Mouse (Mus musculus) testis, adult 2 months (tissue): Measurements from ENCODE around the gene Tnik. TPM values are rescaled to one million over a fixed set of nuclear protein-coding genes. Genes with fewer than 3 reads are reported as not detected.

Experiments used
- H3K27ac ChIP-seq: fragments of 200-500 bp; 2 replicates; pipeline ENCODE4 v1.5.1; 2012; ENCODE audit warnings: low read depth, low read length; ENCODE audit not compliant: control insufficient read depth, insufficient read depth
- H3K27me3 ChIP-seq: fragments of 200-500 bp; 2 replicates; pipeline ENCODE4 v1.6.1; 2012; ENCODE audit warnings: mild to moderate bottlenecking, low read length, moderate library complexity; ENCODE audit not compliant: control insufficient read depth, insufficient read depth
- H3K36me3 ChIP-seq: fragments of 200-500 bp; 2 replicates; pipeline ENCODE4 v1.6.1; 2012; ENCODE audit warnings: mild to moderate bottlenecking, low read length; ENCODE audit not compliant: control insufficient read depth, insufficient read depth
- H3K4me1 ChIP-seq: fragments of 200-500 bp; 2 replicates; pipeline ENCODE4 v1.6.1; 2012; ENCODE audit warnings: low read length; ENCODE audit not compliant: control insufficient read depth, insufficient read depth
- H3K4me3 ChIP-seq: fragments of 200-500 bp; 2 replicates; pipeline ENCODE4 v1.5.1; 2012; ENCODE audit warnings: low read depth, mild to moderate bottlenecking, low read length, moderate library complexity, mixed read lengths; ENCODE audit not compliant: control insufficient read depth
- CTCF ChIP-seq: fragments of 200-500 bp; IDR thresholded peaks from 2 replicates; pipeline ENCODE4 v1.5.1; 2012; ENCODE audit warnings: low read depth, mild to moderate bottlenecking, inconsistent platforms, low read length, moderate library complexity; ENCODE audit not compliant: control insufficient read depth, insufficient read depth, insufficient replicate concordance
- POLR2A ChIP-seq: fragments of 200-500 bp; IDR thresholded peaks from 2 replicates; pipeline ENCODE4 v1.6.1; 2012; ENCODE audit warnings: low read depth, mild to moderate bottlenecking, inconsistent platforms, low read length, moderate library complexity; ENCODE audit not compliant: control insufficient read depth
- polyA plus RNA-seq: library from polyadenylated mRNA; depleted of rRNA; stranded (reverse); fragments of >200 nt; gene quantifications from 2 replicates; pipeline ENCODE4 v1.2.3, GENCODE M21; 2012; rRNA removed

Gene Tnik
- polyA plus RNA-seq, result 5.6 and 7.4 TPM in 2 replicates

GRCm38 (mm10) chr3:28263002-28263947 lies at the start of gene Tnik:
Tnik (plus strand) TSS chr3:28263214.
- peak within 1 kb of the TSS; percentile 87 for H3K4me3 ChIP-seq
- no peaks in the 10 kb centered on the region for H3K27me3 ChIP-seq
- H3K4me1 ChIP-seq, result peaks cover 11% of the 10 kb centered on the region
- TF ChIP-seq CTCF (no peak), POLR2A (peak; percentile 53)
- H3K27ac ChIP-seq, result peak within 1 kb of the TSS; percentile 82
- H3K36me3 ChIP-seq, result no peaks in the 10 kb centered on the region

- no peak for TF ChIP-seq CTCF
- TF ChIP-seq POLR2A, result no peak
- Histone ChIP-seq H3K36me3 (no peaks in the 10 kb centered on the region), H3K27me3 (no peaks in the 10 kb centered on the region), H3K4me3 (no peak overlapping the region), H3K4me1 (no peaks in the 10 kb centered on the region), H3K27ac (no peak overlapping the region)
Measured at GRCm38 (mm10) chr3:28214886-28215311, 48.1 kb upstream of the Tnik start.

- Histone ChIP-seq H3K27ac (no peak overlapping the region), H3K27me3 (no peaks in the 10 kb centered on the region), H3K36me3 (no peaks in the 10 kb centered on the region), H3K4me3 (no peak overlapping the region), H3K4me1 (no peaks in the 10 kb centered on the region)
- no peak for TF ChIP-seq POLR2A
- no peak for TF ChIP-seq CTCF
Measured at GRCm38 (mm10) chr3:28217001-28217400, 46.0 kb upstream of the Tnik start.

GRCm38 (mm10) chr3:28219533-28219932 lies 43.5 kb upstream of the Tnik start:
- TF ChIP-seq POLR2A (no peak), CTCF (no peak)

GRCm38 (mm10) chr3:28219964-28220363 lies 43.0 kb upstream of the Tnik start:
- no peak overlapping the region for H3K4me3 ChIP-seq
- no peaks in the 10 kb centered on the region for H3K4me1 ChIP-seq
- no peak for TF ChIP-seq CTCF
- no peak overlapping the region for H3K27ac ChIP-seq
- H3K27me3 ChIP-seq, result no peaks in the 10 kb centered on the region
- H3K36me3 ChIP-seq, result no peaks in the 10 kb centered on the region

More at GRCm38 (mm10) chr3:28219533-28219932, 43.5 kb upstream of the Tnik start:
- H3K36me3 ChIP-seq, result no peaks in the 10 kb centered on the region
- H3K27me3 ChIP-seq, result no peaks in the 10 kb centered on the region
- H3K27ac ChIP-seq, result no peak overlapping the region
- H3K4me1 ChIP-seq, result no peaks in the 10 kb centered on the region
- no peak overlapping the region for H3K4me3 ChIP-seq

GRCm38 (mm10) chr3:28224437-28225356 lies 38.3 kb upstream of the Tnik start:
- Histone ChIP-seq H3K4me1 (no peaks in the 10 kb centered on the region; the same call in 1 of the 2 replicates), H3K4me3 (no peak overlapping the region), H3K36me3 (no peaks in the 10 kb centered on the region), H3K27ac (peak overlapping the region; percentile 22; the same call in 1 of the 2 replicates), H3K27me3 (no peaks in the 10 kb centered on the region)
- TF ChIP-seq POLR2A (no peak), CTCF (no peak)
